Mouse (Mus musculus) hindbrain, embryonic 16.5 days (tissue): Measurements from ENCODE around the gene Hdac5. TPM values are rescaled to one million over a fixed set of nuclear protein-coding genes. Genes with fewer than 3 reads are reported as not detected.

ENCODE experiments used
- ATAC-seq: fragments of 200-750 bp; cut with Nextera tagmentation; 2 replicates; pipeline ENCODE4 v1.8.0; 2017; ENCODE audit warnings: moderate TSS enrichment, moderate library complexity
- H3K27ac ChIP-seq: fragments of 300-500 bp; sonication (generic); 2 replicates; pipeline ENCODE4 v1.5.1; 2014; ENCODE audit warnings: low read depth, mild to moderate bottlenecking, control low read depth, low read length, moderate library complexity
- H3K27me3 ChIP-seq: fragments of 300-500 bp; sonication (generic); replicated peaks from 2 replicates; pipeline ENCODE4 v1.6.1; 2014; ENCODE audit warnings: low read length; ENCODE audit not compliant: control insufficient read depth, insufficient read depth
- H3K36me3 ChIP-seq: fragments of 300-500 bp; sonication (generic); 2 replicates; pipeline ENCODE4 v1.6.1; 2014; ENCODE audit warnings: mild to moderate bottlenecking, low read length, moderate library complexity, mixed read lengths; ENCODE audit not compliant: control insufficient read depth, insufficient read depth
- H3K4me1 ChIP-seq: fragments of 300-500 bp; sonication (generic); 2 replicates; pipeline ENCODE4 v1.6.1; 2014; ENCODE audit warnings: low read depth, low read length; ENCODE audit not compliant: control insufficient read depth, insufficient read depth
- H3K4me2 ChIP-seq: fragments of 300-500 bp; sonication (generic); 2 replicates; pipeline ENCODE4 v1.6.1; 2014; ENCODE audit warnings: mild to moderate bottlenecking, low read length, control low read depth, moderate library complexity
- H3K4me3 ChIP-seq: fragments of 300-500 bp; sonication (generic); 2 replicates; pipeline ENCODE4 v1.5.1; 2014; ENCODE audit warnings: mild to moderate bottlenecking, low read length, control low read depth, moderate library complexity
- H3K9ac ChIP-seq: fragments of 300-500 bp; sonication (generic); 2 replicates; pipeline ENCODE4 v1.6.1; 2014; ENCODE audit warnings: low read depth, mild to moderate bottlenecking, control low read depth, low read length, moderate library complexity
- H3K9me3 ChIP-seq: fragments of 300-500 bp; sonication (generic); 2 replicates; pipeline ENCODE4 v1.6.1; 2014; ENCODE audit warnings: mild to moderate bottlenecking, low read length, moderate library complexity; ENCODE audit not compliant: control insufficient read depth
- WGBS: fragments of 180-500 bp; shearing (Covaris S2); extraction: QIAGEN DNeasy Blood & Tissue Kit; methylation state at CpG from one replicate; pipeline ENCODE4 v1.1.7; 2014; 5-methylcytosine and 5-hydroxymethylcytosine counted together
- polyA plus RNA-seq: library from polyadenylated mRNA; unstranded; fragments of >200 nt; fragmentation: Nextera tagmentation; extraction: Ambion mirVana; gene quantifications from 2 replicates; pipeline ENCODE4 v1.2.1, GENCODE M21; 2015

The Hdac5 gene
- polyA plus RNA-seq, 1 experiment from 2014 or later, result 75.8 TPM

- no peak overlapping the region for H3K27ac ChIP-seq
- H3K9me3 ChIP-seq, result no peaks in the 10 kb centered on the region
Measured at GRCm38 (mm10) chr11:102214430-102215156, 15.4 kb downstream of the Hdac5 start.

GRCm38 (mm10) chr11:102211936-102212341 lies 18.0 kb downstream of the Hdac5 start:
- H3K4me2 ChIP-seq, result no peak overlapping the region
- H3K4me1 ChIP-seq, result peaks cover 62% of the 10 kb centered on the region
- H3K4me3 ChIP-seq, result no peak overlapping the region
- H3K27me3 ChIP-seq, result no peaks in the 10 kb centered on the region
- ATAC-seq, result no peak
- H3K36me3 ChIP-seq, result no peaks in the 10 kb centered on the region; the same call in 1 of the 2 replicates
- H3K9me3 ChIP-seq, result no peaks in the 10 kb centered on the region
- WGBS, result 49% methylated on average over 18 of the region's 18 CpGs
- no peak overlapping the region for H3K27ac ChIP-seq
- H3K9ac ChIP-seq, result no peak overlapping the region

More at GRCm38 (mm10) chr11:102214430-102215156, 15.4 kb downstream of the Hdac5 start:
- WGBS, result 39% methylated on average over 10 of the region's 10 CpGs
- H3K36me3 ChIP-seq, result no peaks in the 10 kb centered on the region; the same call in 1 of the 2 replicates
- no peak overlapping the region for H3K4me3 ChIP-seq
- H3K27me3 ChIP-seq, result no peaks in the 10 kb centered on the region
- peaks cover 68% of the 10 kb centered on the region for H3K4me1 ChIP-seq
- no peak overlapping the region; the same call in 1 of the 2 replicates for H3K9ac ChIP-seq
- no peak overlapping the region for H3K4me2 ChIP-seq
- ATAC-seq, result no peak

- Histone ChIP-seq H3K27me3 (no peaks in the 10 kb centered on the region), H3K9me3 (no peaks in the 10 kb centered on the region), H3K9ac (no peak overlapping the region), H3K36me3 (no peaks in the 10 kb centered on the region; the same call in 1 of the 2 replicates), H3K27ac (no peak overlapping the region), H3K4me1 (peaks cover 54% of the 10 kb centered on the region), H3K4me3 (no peak overlapping the region), H3K4me2 (no peak overlapping the region)
- WGBS, result 76% methylated on average over 5 of the region's 5 CpGs
- no peak for ATAC-seq
Measured at GRCm38 (mm10) chr11:102211011-102211410, 19.0 kb downstream of the Hdac5 start.

- Histone ChIP-seq H3K36me3 (no peaks in the 10 kb centered on the region; the same call in 1 of the 2 replicates), H3K4me3 (no peak overlapping the region), H3K4me1 (peaks cover 46% of the 10 kb centered on the region), H3K9ac (no peak overlapping the region; the same call in 1 of the 2 replicates), H3K27ac (no peak overlapping the region), H3K4me2 (no peak overlapping the region), H3K9me3 (no peaks in the 10 kb centered on the region), H3K27me3 (no peaks in the 10 kb centered on the region)
- 73% methylated on average over 3 of the region's 3 CpGs for WGBS
- ATAC-seq, result no peak
Measured at GRCm38 (mm10) chr11:102210185-102210584, 19.8 kb downstream of the Hdac5 start.

DNA sequence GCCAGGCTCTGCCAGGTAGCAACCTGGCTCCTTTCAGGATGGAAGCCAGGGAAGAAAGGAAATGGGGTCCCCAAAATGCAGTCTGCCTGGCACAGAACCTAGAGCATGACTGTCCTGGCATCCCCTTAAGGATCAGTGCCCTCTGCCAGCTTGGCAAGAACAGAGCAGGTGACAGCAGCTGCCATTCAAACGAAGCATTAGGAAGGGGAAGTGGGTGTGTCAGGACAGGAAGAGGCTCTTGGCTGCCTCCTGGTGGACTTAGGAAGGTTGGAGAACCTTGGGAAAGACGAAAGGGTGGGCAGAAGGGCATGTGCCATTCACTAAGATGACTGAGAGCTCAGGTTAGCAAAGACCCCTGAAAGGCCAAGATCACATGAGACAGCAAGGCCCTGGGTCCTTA lies 20.2 kb downstream of the Hdac5 start:
- Histone ChIP-seq H3K4me1 (peaks cover 42% of the 10 kb centered on the region), H3K36me3 (peaks cover 3% of the 10 kb centered on the region), H3K27me3 (no peaks in the 10 kb centered on the region), H3K9ac (peak overlapping the region; percentile 38; the same call in 1 of the 2 replicates), H3K9me3 (no peaks in the 10 kb centered on the region), H3K4me2 (no peak overlapping the region), H3K27ac (peak overlapping the region; percentile 29; the same call in 1 of the 2 replicates), H3K4me3 (no peak overlapping the region)
- WGBS, result 19% methylated on average over 2 of the region's 2 CpGs
- no peak for ATAC-seq

- ATAC-seq, result 0 out of 2 replicates have a peak, but pooled peaks have one; percentile 32
- 26% methylated on average over 3 of the region's 4 CpGs for WGBS
- Histone ChIP-seq H3K4me3 (no peak overlapping the region), H3K4me2 (no peak overlapping the region), H3K27ac (no peak overlapping the region), H3K4me1 (peaks cover 34% of the 10 kb centered on the region), H3K9me3 (no peaks in the 10 kb centered on the region), H3K9ac (no peak overlapping the region), H3K36me3 (peaks cover 9% of the 10 kb centered on the region), H3K27me3 (no peaks in the 10 kb centered on the region)
Measured at GRCm38 (mm10) chr11:102208846-102209245, 21.1 kb downstream of the Hdac5 start.

- H3K4me1 ChIP-seq, result peaks cover 31% of the 10 kb centered on the region
- H3K9me3 ChIP-seq, result no peaks in the 10 kb centered on the region
- 0 out of 2 replicates have a peak overlapping the region, but pooled peaks have one; percentile 22 for H3K4me2 ChIP-seq
- H3K27me3 ChIP-seq, result no peaks in the 10 kb centered on the region
- 0 out of 2 replicates have a peak, but pooled peaks have one; percentile 16 for ATAC-seq
- H3K27ac ChIP-seq, result peak overlapping the region; percentile 56; the same call in 1 of the 2 replicates
- WGBS, result 31% methylated on average over 11 of the region's 11 CpGs
- H3K4me3 ChIP-seq, result no peak overlapping the region
- peaks cover 15% of the 10 kb centered on the region for H3K36me3 ChIP-seq
- H3K9ac ChIP-seq, result no peak overlapping the region
Measured at GRCm38 (mm10) chr11:102207825-102208777, 21.9 kb downstream of the Hdac5 start.

- no peak for ATAC-seq
- 55% methylated on average over 30 of the region's 30 CpGs for WGBS
- Histone ChIP-seq H3K27ac (no peak overlapping the region), H3K4me2 (no peak overlapping the region), H3K36me3 (peaks cover 23% of the 10 kb centered on the region), H3K27me3 (no peaks in the 10 kb centered on the region), H3K9me3 (no peaks in the 10 kb centered on the region), H3K4me3 (no peak overlapping the region), H3K4me1 (peaks cover 26% of the 10 kb centered on the region), H3K9ac (no peak overlapping the region)
Measured at GRCm38 (mm10) chr11:102206481-102206880, 23.5 kb downstream of the Hdac5 start.
